Mouse (Mus musculus): Measurements from ENCODE around the gene Zan. TPM values are rescaled to one million over a fixed set of nuclear protein-coding genes. Genes with fewer than 3 reads are reported as not detected.

Zan gene
- 0.01 TPM for polyA plus RNA-seq (2012; fragmentation: generic; extraction: Trizol)
- long read RNA-seq, experiment 1 = 0 reads
- long read RNA-seq, experiment 2 = 0 reads

GRCm38 (mm10) chr5:137476964-137477363 lies at the start of gene Zan:
Gene Zan (minus strand): TSS chr5:137477064.
- TF ChIP-seq USF1 (IDR thresholded peaks at IDR 0.05; ENCODE audit: low read depth) = no peak
- no peak for TF ChIP-seq CTCF (IDR thresholded peaks at IDR 0.05; ENCODE audit: control insufficient read depth, insufficient read depth, insufficient read length)
- no peak for TF ChIP-seq MYOG (IDR thresholded peaks at IDR 0.05; ENCODE audit: control insufficient read depth, extremely low read depth, insufficient read length)
- no peak for TF ChIP-seq MAX (IDR thresholded peaks at IDR 0.05)
- TF ChIP-seq FOSL1 (IDR thresholded peaks at IDR 0.05; ENCODE audit: insufficient read depth, low read length, poor library complexity, severe bottlenecking) = no peak
- TF ChIP-seq MYOD1 (IDR thresholded peaks at IDR 0.05; ENCODE audit: control insufficient read depth, insufficient read length, low read depth) = no peak
- TF ChIP-seq CEBPB (IDR thresholded peaks at IDR 0.05; ENCODE audit: low read depth) = no peak
- Histone ChIP-seq H3K79me3 (ENCODE audit: low read depth) (no peaks in the 10 kb centered on the region), H3K4me3 (ENCODE audit: insufficient read depth, poor library complexity, severe bottlenecking) (no peak within 1 kb of the TSS), H3K79me2 (ENCODE audit: control insufficient read depth, insufficient read depth) (no peaks in the 10 kb centered on the region), H3K36me3 (ENCODE audit: control insufficient read depth, insufficient read depth) (no peaks in the 10 kb centered on the region), H3ac (ENCODE audit: control insufficient read depth, insufficient read length, low read depth) (no peak within 1 kb of the TSS), H3K27me3 (ENCODE audit: control insufficient read depth, insufficient read depth, insufficient read length) (peaks cover 61% of the 10 kb centered on the region)

GRCm38 (mm10) chr5:137526192-137526936 lies 49.5 kb upstream of the Zan start:
- Histone ChIP-seq H3K79me2 (ENCODE audit: control insufficient read depth, insufficient read depth) (peaks cover 32% of the 10 kb centered on the region), H3K27me3 (ENCODE audit: control insufficient read depth, insufficient read depth, insufficient read length) (no peaks in the 10 kb centered on the region), H3K4me3 (ENCODE audit: insufficient read depth, poor library complexity, severe bottlenecking) (no peak overlapping the region), H3K36me3 (ENCODE audit: control insufficient read depth, insufficient read depth) (peaks cover 59% of the 10 kb centered on the region), H3K79me3 (ENCODE audit: low read depth) (peaks cover 11% of the 10 kb centered on the region), H3ac (ENCODE audit: control insufficient read depth, insufficient read length, low read depth) (no peak overlapping the region)
- TF ChIP-seq MYOD1 (IDR thresholded peaks at IDR 0.05; ENCODE audit: control insufficient read depth, insufficient read length, low read depth) = no peak
- TF ChIP-seq CTCF (IDR thresholded peaks at IDR 0.05; ENCODE audit: control insufficient read depth, insufficient read depth, insufficient read length) = no peak
- TF ChIP-seq FOSL1 (IDR thresholded peaks at IDR 0.05; ENCODE audit: insufficient read depth, low read length, poor library complexity, severe bottlenecking) = no peak
- no peak for TF ChIP-seq MAX (IDR thresholded peaks at IDR 0.05)
- TF ChIP-seq MYOG (IDR thresholded peaks at IDR 0.05; ENCODE audit: control insufficient read depth, extremely low read depth, insufficient read length) = no peak
- no peak for TF ChIP-seq USF1 (IDR thresholded peaks at IDR 0.05; ENCODE audit: low read depth)
- no peak for TF ChIP-seq CEBPB (IDR thresholded peaks at IDR 0.05; ENCODE audit: low read depth)

GRCm38 (mm10) chr5:137525511-137525910 lies 48.6 kb upstream of the Zan start:
- Histone ChIP-seq H3ac (ENCODE audit: control insufficient read depth, insufficient read length, low read depth) (no peak overlapping the region), H3K36me3 (ENCODE audit: control insufficient read depth, insufficient read depth) (peaks cover 63% of the 10 kb centered on the region), H3K79me2 (ENCODE audit: control insufficient read depth, insufficient read depth) (peaks cover 24% of the 10 kb centered on the region), H3K4me3 (ENCODE audit: insufficient read depth, poor library complexity, severe bottlenecking) (no peak overlapping the region), H3K27me3 (ENCODE audit: control insufficient read depth, insufficient read depth, insufficient read length) (no peaks in the 10 kb centered on the region), H3K79me3 (ENCODE audit: low read depth) (peaks cover 4% of the 10 kb centered on the region)
- no peak for TF ChIP-seq CTCF (IDR thresholded peaks at IDR 0.05; ENCODE audit: control insufficient read depth, insufficient read depth, insufficient read length)
- TF ChIP-seq MYOD1 (IDR thresholded peaks at IDR 0.05; ENCODE audit: control insufficient read depth, insufficient read length, low read depth) = no peak
- TF ChIP-seq FOSL1 (IDR thresholded peaks at IDR 0.05; ENCODE audit: insufficient read depth, low read length, poor library complexity, severe bottlenecking) = no peak
- TF ChIP-seq USF1 (IDR thresholded peaks at IDR 0.05; ENCODE audit: low read depth) = no peak
- TF ChIP-seq MYOG (IDR thresholded peaks at IDR 0.05; ENCODE audit: control insufficient read depth, extremely low read depth, insufficient read length) = no peak
- TF ChIP-seq CEBPB (IDR thresholded peaks at IDR 0.05; ENCODE audit: low read depth) = no peak
- TF ChIP-seq MAX (IDR thresholded peaks at IDR 0.05) = no peak

- no peak overlapping the region for H3ac ChIP-seq (ENCODE audit: control insufficient read depth, insufficient read length, low read depth)
- H3K27me3 ChIP-seq (ENCODE audit: control insufficient read depth, insufficient read depth, insufficient read length) = no peaks in the 10 kb centered on the region
- H3K4me3 ChIP-seq (ENCODE audit: insufficient read depth, poor library complexity, severe bottlenecking) = no peak overlapping the region
- H3K36me3 ChIP-seq (ENCODE audit: control insufficient read depth, insufficient read depth) = peaks cover 59% of the 10 kb centered on the region
- TF ChIP-seq USF1 (IDR thresholded peaks at IDR 0.05; ENCODE audit: low read depth) = no peak
- no peak for TF ChIP-seq FOSL1 (IDR thresholded peaks at IDR 0.05; ENCODE audit: insufficient read depth, low read length, poor library complexity, severe bottlenecking)
- no peak for TF ChIP-seq MYOD1 (IDR thresholded peaks at IDR 0.05; ENCODE audit: control insufficient read depth, insufficient read length, low read depth)
- TF ChIP-seq CEBPB (IDR thresholded peaks at IDR 0.05; ENCODE audit: low read depth) = no peak
- no peak for TF ChIP-seq CTCF (IDR thresholded peaks at IDR 0.05; ENCODE audit: control insufficient read depth, insufficient read depth, insufficient read length)
- no peak for TF ChIP-seq MYOG (IDR thresholded peaks at IDR 0.05; ENCODE audit: control insufficient read depth, extremely low read depth, insufficient read length)
- no peak for TF ChIP-seq MAX (IDR thresholded peaks at IDR 0.05)
- no peaks in the 10 kb centered on the region for H3K79me3 ChIP-seq (ENCODE audit: low read depth)
- H3K79me2 ChIP-seq (ENCODE audit: control insufficient read depth, insufficient read depth) = peaks cover 15% of the 10 kb centered on the region
These were observed 47.8 kb upstream of the Zan start for GRCm38 (mm10) chr5:137524671-137525070.

GRCm38 (mm10) chr5:137524251-137524515 lies 47.3 kb upstream of the Zan start:
- H3K79me2 ChIP-seq (ENCODE audit: control insufficient read depth, insufficient read depth) = peaks cover 10% of the 10 kb centered on the region
- H3ac ChIP-seq (ENCODE audit: control insufficient read depth, insufficient read length, low read depth) = no peak overlapping the region
- no peaks in the 10 kb centered on the region for H3K27me3 ChIP-seq (ENCODE audit: control insufficient read depth, insufficient read depth, insufficient read length)
- H3K4me3 ChIP-seq (ENCODE audit: insufficient read depth, poor library complexity, severe bottlenecking) = no peak overlapping the region
- TF ChIP-seq MYOG (IDR thresholded peaks at IDR 0.05; ENCODE audit: control insufficient read depth, extremely low read depth, insufficient read length) = no peak
- peaks cover 55% of the 10 kb centered on the region for H3K36me3 ChIP-seq (ENCODE audit: control insufficient read depth, insufficient read depth)
- H3K79me3 ChIP-seq (ENCODE audit: low read depth) = no peaks in the 10 kb centered on the region
